Mouse (Mus musculus): ENCODE measurements around the gene Pcsk2. TPM values are rescaled to one million over a fixed set of nuclear protein-coding genes. Genes with fewer than 3 reads are reported as not detected.

Pcsk2 gene
- polyA plus RNA-seq, 1 experiment from 2014 or later = 0.09 TPM

GRCm38 (mm10) chr2:143796335-143797013 lies 250.5 kb downstream of the Pcsk2 start:
- H3K36me3 ChIP-seq (ENCODE audit: control insufficient read depth, insufficient read depth) = no peaks in the 10 kb centered on the region
- no peak overlapping the region for H3K4me2 ChIP-seq (ENCODE audit: low read depth, low read length)
- H3K9ac ChIP-seq (ENCODE audit: low read length) = no peak overlapping the region
- 62% methylated on average over 4 of the region's 4 CpGs for WGBS
- no peaks in the 10 kb centered on the region for H3K9me3 ChIP-seq (replicated peaks; ENCODE audit: control insufficient read depth, low read length)
- no peak for ATAC-seq (replicated peaks; ENCODE audit: extremely low read depth, insufficient read depth, low FRiP score)
- H3K4me3 ChIP-seq (ENCODE audit: low read length) = no peak overlapping the region
- 0 out of 2 replicates have a peak, but pooled peaks cover 2% of the 10 kb centered on the region for H3K4me1 ChIP-seq (ENCODE audit: control insufficient read depth, insufficient read depth, low read length)
- no peaks in the 10 kb centered on the region for H3K27me3 ChIP-seq (ENCODE audit: control insufficient read depth, insufficient read depth, low read length)
- no peak overlapping the region for H3K27ac ChIP-seq (ENCODE audit: low read length)

DNA sequence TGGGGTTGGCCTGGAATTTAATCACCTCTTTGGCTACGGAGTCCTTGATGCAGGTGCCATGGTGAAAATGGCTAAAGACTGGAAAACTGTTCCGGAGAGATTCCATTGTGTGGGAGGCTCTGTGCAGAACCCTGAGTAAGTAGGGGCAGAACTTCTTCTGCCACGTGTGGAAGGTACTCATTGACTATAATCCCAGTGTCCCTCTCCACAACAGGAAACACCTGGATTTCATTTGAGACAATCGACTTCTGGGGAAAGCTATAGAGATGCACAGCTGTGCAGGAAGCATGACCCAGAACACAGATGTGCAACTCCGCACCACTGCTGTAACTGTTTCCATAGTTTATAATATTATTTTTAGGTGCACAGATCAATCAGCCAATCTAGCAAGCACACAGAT lies 255.1 kb downstream of the Pcsk2 start:
- ATAC-seq (replicated peaks; ENCODE audit: extremely low read depth, insufficient read depth, low FRiP score) = no peak
- H3K4me2 ChIP-seq (ENCODE audit: low read depth, low read length) = no peak overlapping the region
- no peaks in the 10 kb centered on the region for H3K9me3 ChIP-seq (replicated peaks; ENCODE audit: control insufficient read depth, low read length)
- WGBS = 67% methylated on average over 5 of the region's 5 CpGs
- H3K27me3 ChIP-seq (ENCODE audit: control insufficient read depth, insufficient read depth, low read length) = no peaks in the 10 kb centered on the region
- H3K4me1 ChIP-seq (ENCODE audit: control insufficient read depth, insufficient read depth, low read length) = no peaks in the 10 kb centered on the region
- no peak overlapping the region for H3K9ac ChIP-seq (ENCODE audit: low read length)
- no peak overlapping the region for H3K27ac ChIP-seq (ENCODE audit: low read length)
- H3K36me3 ChIP-seq (ENCODE audit: control insufficient read depth, insufficient read depth) = no peaks in the 10 kb centered on the region
- H3K4me3 ChIP-seq (ENCODE audit: low read length) = no peak overlapping the region

GRCm38 (mm10) chr2:143806140-143806923 lies 260.4 kb downstream of the Pcsk2 start:
- Histone ChIP-seq H3K4me3 (ENCODE audit: low read length) (no peak overlapping the region), H3K27me3 (ENCODE audit: control insufficient read depth, insufficient read depth, low read length) (no peaks in the 10 kb centered on the region), H3K4me2 (ENCODE audit: low read depth, low read length) (peak overlapping the region; percentile 19; the same call in 1 of the 2 replicates), H3K9ac (ENCODE audit: low read length) (no peak overlapping the region), H3K36me3 (ENCODE audit: control insufficient read depth, insufficient read depth) (no peaks in the 10 kb centered on the region), H3K9me3 (replicated peaks; ENCODE audit: control insufficient read depth, low read length) (no peaks in the 10 kb centered on the region), H3K4me1 (ENCODE audit: control insufficient read depth, insufficient read depth, low read length) (no peaks in the 10 kb centered on the region), H3K27ac (ENCODE audit: low read length) (no peak overlapping the region)
- 56% methylated on average over 15 of the region's 15 CpGs for WGBS
- ATAC-seq (replicated peaks; ENCODE audit: extremely low read depth, insufficient read depth, low FRiP score) = no peak; the same call in 1 of the 2 replicates

DNA sequence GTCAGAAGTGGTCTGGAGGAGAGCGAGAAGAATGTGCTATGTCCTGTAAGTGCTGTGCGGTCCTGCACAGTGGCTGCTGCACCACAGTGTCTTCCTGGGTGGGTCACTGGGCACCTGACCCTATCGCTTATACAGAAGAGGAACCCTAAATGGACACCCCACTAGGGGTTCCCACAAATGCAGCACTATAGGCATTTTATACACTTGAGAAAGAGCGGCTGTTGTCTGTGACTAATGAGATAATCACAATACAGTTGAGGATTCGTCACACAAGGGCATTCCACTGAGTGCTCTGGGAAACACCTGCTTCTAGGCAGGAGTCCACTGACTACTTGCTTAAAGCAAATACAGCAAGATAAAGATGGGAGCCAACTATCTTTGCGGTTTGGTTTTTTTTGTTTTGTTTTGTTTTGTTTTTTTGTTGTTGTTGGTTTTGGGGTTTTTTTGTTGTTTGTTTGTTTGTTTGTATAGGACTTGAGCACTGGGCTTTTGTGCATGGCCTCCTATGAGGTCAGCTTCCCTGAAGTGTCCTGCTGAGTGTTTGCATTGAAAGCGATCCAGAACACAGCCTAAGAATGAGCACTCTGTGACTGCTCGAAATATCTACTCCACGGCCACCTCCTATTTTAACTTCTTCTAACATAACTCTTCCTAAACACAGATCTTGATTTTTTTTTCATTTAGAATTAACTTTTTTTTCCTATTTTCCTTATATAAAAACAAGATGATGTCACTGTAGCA lies 261.1 kb downstream of the Pcsk2 start:
- WGBS = 52% methylated on average over 9 of the region's 9 CpGs
- H3K27ac ChIP-seq (ENCODE audit: low read length) = no peak overlapping the region
- no peaks in the 10 kb centered on the region for H3K36me3 ChIP-seq (ENCODE audit: control insufficient read depth, insufficient read depth)
- peak overlapping the region; percentile 19; the same call in 1 of the 2 replicates for H3K4me2 ChIP-seq (ENCODE audit: low read depth, low read length)
- no peak overlapping the region for H3K4me3 ChIP-seq (ENCODE audit: low read length)
- no peaks in the 10 kb centered on the region for H3K4me1 ChIP-seq (ENCODE audit: control insufficient read depth, insufficient read depth, low read length)
- no peak overlapping the region for H3K9ac ChIP-seq (ENCODE audit: low read length)
- H3K27me3 ChIP-seq (ENCODE audit: control insufficient read depth, insufficient read depth, low read length) = no peaks in the 10 kb centered on the region
- no peaks in the 10 kb centered on the region for H3K9me3 ChIP-seq (replicated peaks; ENCODE audit: control insufficient read depth, low read length)
- ATAC-seq (replicated peaks; ENCODE audit: extremely low read depth, insufficient read depth, low FRiP score) = no peak

DNA sequence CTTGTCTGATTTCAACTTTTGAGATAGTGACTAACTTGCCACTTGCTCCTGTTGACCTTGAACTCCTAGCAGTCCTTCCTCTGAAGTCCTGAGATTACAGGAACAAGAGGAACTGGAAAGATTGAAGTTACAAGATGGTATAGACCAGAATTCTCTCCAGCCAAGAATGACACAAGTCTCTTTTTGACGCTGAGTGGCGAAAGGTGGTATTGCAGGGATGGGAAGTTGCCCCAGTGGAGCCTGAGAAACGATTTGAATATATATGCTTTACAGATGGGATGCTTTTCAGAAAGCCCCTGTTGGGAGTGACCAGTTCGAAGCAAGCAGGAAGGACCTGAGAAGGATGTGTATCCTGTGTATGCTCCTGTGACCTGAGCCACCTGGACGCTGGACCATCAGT lies 262.8 kb downstream of the Pcsk2 start:
- H3K4me3 ChIP-seq (ENCODE audit: low read length) = no peak overlapping the region
- no peaks in the 10 kb centered on the region for H3K4me1 ChIP-seq (ENCODE audit: control insufficient read depth, insufficient read depth, low read length)
- 57% methylated on average over 5 of the region's 5 CpGs for WGBS
- H3K4me2 ChIP-seq (ENCODE audit: low read depth, low read length) = no peak overlapping the region
- no peak for ATAC-seq (replicated peaks; ENCODE audit: extremely low read depth, insufficient read depth, low FRiP score)
- no peak overlapping the region for H3K9ac ChIP-seq (ENCODE audit: low read length)
- no peaks in the 10 kb centered on the region for H3K36me3 ChIP-seq (ENCODE audit: control insufficient read depth, insufficient read depth)
- H3K27me3 ChIP-seq (ENCODE audit: control insufficient read depth, insufficient read depth, low read length) = no peaks in the 10 kb centered on the region
- H3K9me3 ChIP-seq (replicated peaks; ENCODE audit: control insufficient read depth, low read length) = no peaks in the 10 kb centered on the region
- H3K27ac ChIP-seq (ENCODE audit: low read length) = no peak overlapping the region

DNA sequence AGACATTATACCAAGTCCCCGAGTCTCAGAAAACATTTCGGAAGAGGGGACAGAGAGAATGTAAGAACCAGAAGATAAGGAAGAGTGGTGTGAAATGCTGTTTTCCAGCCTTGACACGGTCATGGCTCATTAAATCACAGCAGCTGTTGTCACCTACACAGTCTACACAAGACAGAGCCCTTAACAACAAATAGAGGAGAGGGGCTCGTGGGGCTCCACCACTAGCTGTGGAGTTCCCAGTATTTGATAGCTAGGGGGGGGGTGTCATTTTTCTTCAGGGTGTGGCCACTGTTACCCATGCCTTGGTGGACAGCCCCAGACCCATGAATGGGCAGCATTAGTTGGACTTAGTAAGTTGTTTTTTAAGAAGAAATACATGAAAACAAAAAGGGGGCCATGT lies 266.3 kb downstream of the Pcsk2 start:
- no peak overlapping the region for H3K4me2 ChIP-seq (ENCODE audit: low read depth, low read length)
- H3K9ac ChIP-seq (ENCODE audit: low read length) = no peak overlapping the region
- H3K9me3 ChIP-seq (replicated peaks; ENCODE audit: control insufficient read depth, low read length) = no peaks in the 10 kb centered on the region
- no peak overlapping the region for H3K27ac ChIP-seq (ENCODE audit: low read length)
- WGBS = 37% methylated on average over 4 of the region's 4 CpGs
- no peak overlapping the region for H3K4me3 ChIP-seq (ENCODE audit: low read length)
- no peaks in the 10 kb centered on the region for H3K27me3 ChIP-seq (ENCODE audit: control insufficient read depth, insufficient read depth, low read length)
- ATAC-seq (replicated peaks; ENCODE audit: extremely low read depth, insufficient read depth, low FRiP score) = no peak
- no peaks in the 10 kb centered on the region for H3K36me3 ChIP-seq (ENCODE audit: control insufficient read depth, insufficient read depth)
- H3K4me1 ChIP-seq (ENCODE audit: control insufficient read depth, insufficient read depth, low read length) = no peaks in the 10 kb centered on the region

GRCm38 (mm10) chr2:143813461-143813860 lies 267.5 kb downstream of the Pcsk2 start:
- no peaks in the 10 kb centered on the region for H3K27me3 ChIP-seq (ENCODE audit: control insufficient read depth, insufficient read depth, low read length)
- H3K36me3 ChIP-seq (ENCODE audit: control insufficient read depth, insufficient read depth) = no peaks in the 10 kb centered on the region
- no peak for ATAC-seq (replicated peaks; ENCODE audit: extremely low read depth, insufficient read depth, low FRiP score)
- no peak overlapping the region for H3K4me2 ChIP-seq (ENCODE audit: low read depth, low read length)
- H3K27ac ChIP-seq (ENCODE audit: low read length) = no peak overlapping the region
- H3K4me3 ChIP-seq (ENCODE audit: low read length) = no peak overlapping the region
- H3K9me3 ChIP-seq (replicated peaks; ENCODE audit: control insufficient read depth, low read length) = no peaks in the 10 kb centered on the region
- 81% methylated on average over 11 of the region's 11 CpGs for WGBS
- no peaks in the 10 kb centered on the region for H3K4me1 ChIP-seq (ENCODE audit: control insufficient read depth, insufficient read depth, low read length)
- H3K9ac ChIP-seq (ENCODE audit: low read length) = no peak overlapping the region

- H3K27me3 ChIP-seq (ENCODE audit: control insufficient read depth, insufficient read depth, low read length) = no peaks in the 10 kb centered on the region
- no peak for ATAC-seq (replicated peaks; ENCODE audit: extremely low read depth, insufficient read depth, low FRiP score)
- WGBS = 54% methylated on average over 17 of the region's 17 CpGs
- no peak overlapping the region for H3K9ac ChIP-seq (ENCODE audit: low read length)
- no peaks in the 10 kb centered on the region for H3K4me1 ChIP-seq (ENCODE audit: control insufficient read depth, insufficient read depth, low read length)
- H3K4me3 ChIP-seq (ENCODE audit: low read length) = no peak overlapping the region
- no peak overlapping the region for H3K27ac ChIP-seq (ENCODE audit: low read length)
- no peak overlapping the region for H3K4me2 ChIP-seq (ENCODE audit: low read depth, low read length)
- no peaks in the 10 kb centered on the region for H3K36me3 ChIP-seq (ENCODE audit: control insufficient read depth, insufficient read depth)
- H3K9me3 ChIP-seq (replicated peaks; ENCODE audit: control insufficient read depth, low read length) = no peaks in the 10 kb centered on the region
Observed at GRCm38 (mm10) chr2:143831645-143832044, 285.7 kb downstream of the Pcsk2 start.

- Histone ChIP-seq H3K27me3 (ENCODE audit: control insufficient read depth, insufficient read depth, low read length) (no peaks in the 10 kb centered on the region), H3K4me3 (ENCODE audit: low read length) (no peak overlapping the region), H3K9me3 (replicated peaks; ENCODE audit: control insufficient read depth, low read length) (no peaks in the 10 kb centered on the region), H3K27ac (ENCODE audit: low read length) (no peak overlapping the region), H3K4me1 (ENCODE audit: control insufficient read depth, insufficient read depth, low read length) (peaks cover 4% of the 10 kb centered on the region; the same call in 1 of the 2 replicates), H3K36me3 (ENCODE audit: control insufficient read depth, insufficient read depth) (no peaks in the 10 kb centered on the region), H3K9ac (ENCODE audit: low read length) (no peak overlapping the region), H3K4me2 (ENCODE audit: low read depth, low read length) (no peak overlapping the region)
- ATAC-seq (replicated peaks; ENCODE audit: extremely low read depth, insufficient read depth, low FRiP score) = no peak
- 74% methylated on average over 5 of the region's 5 CpGs for WGBS
Observed at GRCm38 (mm10) chr2:143832721-143833120, 286.8 kb downstream of the Pcsk2 start.

Measured in heart, embryonic 16.5 days (tissue).